Mouse (Mus musculus): ENCODE measurements around the gene Hk2. TPM values are rescaled to one million over a fixed set of nuclear protein-coding genes. Genes with fewer than 3 reads are reported as not detected.

Hk2 gene
- total RNA-seq, 2 experiments from 2014 or later = 143 to 231 TPM

DNA sequence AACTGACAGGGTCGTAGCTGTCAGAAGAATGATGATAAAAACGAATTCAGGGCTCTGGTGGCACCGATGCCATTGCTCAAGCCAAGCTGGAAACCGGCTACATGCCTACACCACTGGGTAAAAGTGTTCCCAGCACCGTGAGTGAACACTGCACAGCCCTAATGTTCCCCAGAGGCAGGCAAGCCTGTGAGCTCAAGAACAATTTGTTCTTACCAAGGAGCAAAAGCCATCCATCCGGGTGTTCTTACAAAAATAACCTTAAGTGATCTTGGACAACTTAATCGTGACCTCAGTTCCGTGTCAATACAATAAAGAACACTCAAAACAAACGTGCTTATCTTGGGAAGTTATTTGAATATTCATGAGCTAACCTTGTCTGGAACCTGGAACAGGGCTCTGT, 3.2 kb downstream of the Hk2 start:
- DNase-seq (ENCODE audit: low spot score in 2 of 2) = no peak

- DNase-seq (ENCODE audit: low spot score in 2 of 2) = no peak
Observed at GRCm38 (mm10) chr6:82770286-82770685, 4.0 kb downstream of the Hk2 start.

GRCm38 (mm10) chr6:82769704-82770103, 4.5 kb downstream of the Hk2 start:
- DNase-seq (ENCODE audit: low spot score in 2 of 2) = no peak

- DNase-seq (ENCODE audit: low spot score in 2 of 2) = no peak
Observed at GRCm38 (mm10) chr6:82767734-82768586, 6.3 kb downstream of the Hk2 start.

- DNase-seq (ENCODE audit: low spot score in 2 of 2) = no peak
Observed at GRCm38 (mm10) chr6:82766636-82767035, 7.6 kb downstream of the Hk2 start.

- no peak for DNase-seq (ENCODE audit: low spot score in 2 of 2)
Observed at GRCm38 (mm10) chr6:82765261-82765660, 9.0 kb downstream of the Hk2 start.

DNA sequence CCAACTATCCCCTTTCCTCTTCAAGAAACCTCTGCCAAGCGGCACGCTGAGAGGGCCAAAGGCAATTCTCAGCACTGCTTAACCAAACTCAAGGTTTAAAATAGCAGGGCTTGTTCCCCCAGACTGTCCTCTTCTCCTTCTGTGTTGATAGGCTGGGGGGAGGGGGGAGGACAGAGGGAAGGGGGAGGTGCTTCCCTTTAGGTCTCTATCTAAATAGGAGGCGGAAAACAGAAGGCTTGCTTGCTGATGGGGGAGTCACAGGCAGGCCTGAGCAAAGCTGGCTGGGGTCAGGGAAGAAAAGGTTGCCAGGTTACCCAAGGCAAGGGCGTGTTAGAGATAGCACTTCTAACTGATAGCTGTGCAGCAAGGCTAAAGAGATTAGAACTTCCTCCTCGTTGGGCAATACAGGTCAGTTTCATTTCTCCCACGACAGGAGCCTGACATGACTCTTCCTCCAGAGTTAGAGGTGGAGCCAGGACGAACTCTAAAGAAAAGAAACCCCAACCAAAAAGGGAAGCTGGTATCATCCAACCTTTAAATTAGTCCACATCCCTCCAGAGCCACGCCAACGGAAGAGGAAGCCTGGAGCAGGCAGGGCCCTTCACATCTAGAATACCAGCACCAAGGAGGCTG, 10.3 kb downstream of the Hk2 start:
- no peak for DNase-seq (ENCODE audit: low spot score in 2 of 2)

GRCm38 (mm10) chr6:82762728-82763127, 11.5 kb downstream of the Hk2 start:
- DNase-seq (ENCODE audit: low spot score in 2 of 2) = no peak

DNA sequence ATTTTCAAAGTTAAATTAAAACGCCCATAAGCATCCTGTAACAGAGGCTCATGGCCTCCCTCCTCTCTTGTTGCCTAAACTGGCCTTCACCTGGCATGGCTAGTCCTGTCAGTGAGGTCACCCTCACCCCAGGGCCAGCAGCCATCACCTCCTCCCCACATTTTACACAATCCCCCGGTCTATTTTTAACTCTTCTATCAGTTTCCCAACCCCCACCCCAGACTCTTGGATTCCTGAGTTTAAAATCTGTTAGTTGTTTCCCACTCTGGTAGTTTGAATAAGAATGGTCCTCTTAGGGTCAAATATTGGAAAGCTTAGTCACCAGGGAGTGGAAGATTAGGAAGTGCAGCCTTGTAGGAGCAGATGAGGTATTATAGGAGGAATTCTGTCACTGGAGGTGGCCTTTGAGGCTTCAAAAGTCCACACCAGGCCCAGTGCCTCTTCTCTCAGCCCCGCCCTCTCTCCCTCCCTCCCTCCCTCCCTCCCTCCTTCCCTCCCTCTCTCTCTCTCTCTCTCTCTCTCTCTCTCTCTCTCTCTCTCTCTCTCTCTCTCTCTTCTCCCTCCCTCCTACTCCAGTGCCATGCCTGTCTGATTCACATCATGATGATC, 13.4 kb downstream of the Hk2 start:
- DNase-seq (ENCODE audit: low spot score in 2 of 2) = no peak

DNA sequence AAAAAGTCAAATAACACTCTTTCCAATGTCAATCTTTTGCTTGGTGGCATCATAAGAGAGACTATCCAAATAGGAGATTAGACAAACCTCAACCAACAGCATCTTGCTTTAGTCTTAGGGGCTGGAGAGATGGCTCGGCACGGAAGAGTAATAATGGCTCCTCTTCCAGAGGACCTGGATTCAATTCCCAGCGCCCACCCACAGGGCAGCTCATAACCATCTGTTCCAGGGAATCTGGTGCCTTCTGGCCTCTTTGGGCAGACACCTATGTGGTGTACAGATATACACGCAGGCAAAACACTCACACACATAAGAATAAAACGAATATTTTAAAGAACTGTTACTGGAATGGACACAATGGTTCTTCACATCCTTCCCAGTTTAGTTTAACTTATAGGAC, 15.0 kb downstream of the Hk2 start:
- no peak for DNase-seq (ENCODE audit: low spot score in 2 of 2)

DNA sequence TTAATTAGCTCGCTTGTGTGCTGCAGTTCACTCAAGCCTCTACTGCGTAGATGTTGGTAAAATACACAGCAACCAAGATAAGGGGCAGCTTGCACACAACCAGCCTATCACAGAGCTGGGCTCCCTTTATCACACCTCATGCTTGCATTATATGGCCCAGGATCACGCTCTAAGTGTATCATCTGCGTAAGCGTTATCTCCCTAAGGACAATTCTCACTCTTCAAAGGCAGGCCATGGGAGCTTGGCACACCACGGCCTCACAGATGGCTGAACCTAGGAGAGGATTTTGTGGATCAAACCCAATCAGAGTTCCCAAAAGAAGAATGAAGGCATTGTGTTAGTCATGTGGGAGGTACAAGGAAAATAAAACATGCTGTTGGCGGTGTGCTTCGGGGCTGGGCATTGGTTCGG, 17.4 kb downstream of the Hk2 start:
- no peak for DNase-seq (ENCODE audit: low spot score in 2 of 2)

- DNase-seq (ENCODE audit: low spot score in 2 of 2) = no peak
Observed at GRCm38 (mm10) chr6:82756216-82756615, 18.0 kb downstream of the Hk2 start.

GRCm38 (mm10) chr6:82755338-82755737, 18.9 kb downstream of the Hk2 start:
- no peak for DNase-seq (ENCODE audit: low spot score in 2 of 2)

- DNase-seq (ENCODE audit: low spot score in 2 of 2) = no peak
Observed at GRCm38 (mm10) chr6:82754769-82755168, 19.5 kb downstream of the Hk2 start.

DNA sequence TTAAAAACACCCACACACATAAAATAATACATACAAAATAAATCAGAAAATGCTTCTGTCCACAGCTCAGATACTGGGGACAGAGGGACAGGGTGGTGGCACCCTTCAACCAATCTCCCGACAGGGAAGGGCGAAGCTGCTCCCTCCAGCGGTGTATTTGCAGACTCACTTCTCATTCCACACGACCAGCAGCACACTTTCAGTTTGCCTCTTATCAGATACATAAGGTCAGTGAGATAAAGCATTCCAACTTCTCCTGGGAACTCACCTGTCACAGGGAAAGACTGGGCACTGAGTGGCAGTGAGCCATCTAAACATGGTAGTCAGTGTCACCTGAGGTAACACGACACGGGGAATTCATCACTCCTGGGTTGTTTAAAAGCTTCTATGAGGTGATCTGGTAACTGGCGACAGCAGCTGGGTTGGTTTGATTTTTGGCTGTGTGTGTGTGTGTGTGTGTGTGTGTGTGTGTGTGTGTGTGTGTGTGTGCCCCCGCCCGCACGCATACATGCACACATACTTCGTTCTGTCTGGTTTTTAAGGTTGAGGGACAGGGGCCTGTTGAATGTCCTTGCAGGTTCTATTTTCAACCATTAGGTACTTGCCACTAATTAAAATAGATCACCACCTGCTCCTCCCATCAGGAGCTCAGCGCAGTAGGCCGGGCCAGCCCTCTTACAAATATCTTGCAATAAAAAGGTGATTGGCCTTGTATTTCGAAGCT, 20.5 kb downstream of the Hk2 start:
- no peak for DNase-seq (ENCODE audit: low spot score in 2 of 2)

- no peak for DNase-seq (ENCODE audit: low spot score in 2 of 2)
Observed at GRCm38 (mm10) chr6:82753061-82753460, 21.2 kb downstream of the Hk2 start.

DNA sequence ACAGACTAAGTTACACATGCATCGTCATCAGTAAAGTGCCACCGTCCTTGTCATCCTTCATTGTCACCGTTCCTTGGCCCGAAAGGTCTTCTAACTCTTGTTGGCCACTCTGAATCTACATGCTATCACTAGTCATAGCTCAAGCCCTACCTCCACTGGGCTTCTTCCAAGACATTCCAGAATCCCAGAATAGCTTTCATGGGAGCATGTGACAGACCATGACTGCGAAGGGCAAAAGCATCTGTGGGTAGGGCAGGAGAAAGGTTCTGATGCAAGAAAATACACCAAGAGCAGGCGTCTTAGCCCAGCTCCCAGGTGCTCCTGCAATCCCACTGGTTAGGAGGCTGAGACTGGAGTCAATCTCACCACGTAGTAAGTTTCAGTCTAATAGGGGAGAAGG, 22.5 kb downstream of the Hk2 start:
- no peak for DNase-seq (ENCODE audit: low spot score in 2 of 2)

GRCm38 (mm10) chr6:82751031-82751430, 23.2 kb downstream of the Hk2 start:
- DNase-seq (ENCODE audit: low spot score in 2 of 2) = peak; percentile 47 to 58

- DNase-seq (ENCODE audit: low spot score in 2 of 2) = no peak
Observed at GRCm38 (mm10) chr6:82750063-82750462, 24.2 kb downstream of the Hk2 start.

- no peak for DNase-seq (ENCODE audit: low spot score in 2 of 2)
Observed at GRCm38 (mm10) chr6:82748106-82748672, 26.1 kb downstream of the Hk2 start.

DNA sequence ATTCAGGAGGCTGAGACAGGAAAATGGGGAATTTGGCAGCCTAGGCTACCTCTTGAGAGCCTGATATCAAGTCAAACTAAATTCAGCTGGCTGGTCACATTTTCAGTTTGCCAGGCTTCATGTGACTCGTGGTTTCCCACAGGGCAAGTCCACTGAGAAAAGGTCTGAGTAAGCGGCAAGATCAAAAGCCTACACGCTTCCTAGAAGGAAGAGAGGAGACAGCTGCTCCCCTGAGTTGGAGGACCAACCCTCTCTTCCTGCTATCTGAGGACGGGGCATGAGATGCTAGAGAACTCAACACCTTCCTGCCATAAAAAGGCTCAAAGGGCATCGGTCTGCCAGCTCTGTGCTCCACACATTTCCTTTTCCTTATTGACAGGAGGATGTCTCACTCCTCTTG, 27.2 kb downstream of the Hk2 start:
- DNase-seq (ENCODE audit: low spot score in 2 of 2) = no peak

Measured in adrenal gland, adult 18-20 months (tissue).